Mouse (Mus musculus): ENCODE results near the gene Rundc1. TPM values are rescaled to one million over a fixed set of nuclear protein-coding genes. Genes with fewer than 3 reads are reported as not detected.
A peak's percentile ranks its signal among the peaks of the same experiment; 100 is the strongest.

Rundc1 gene
- total RNA-seq, 4 experiments from 2014 or later, result 10.5 to 13.1 (median 11.8) TPM

Small RNAs within 50 kb of the gene (microRNA-seq; reads per million reads assigned to microRNA genes)
- gene Mir6929, result 9.2 reads per million, percentile 23 among the genes with 10 or more reads in this experiment

Other genes starting within 250 kb of the Rundc1 start
- gene Ccr10, start 249.6 kb upstream of the Rundc1 start, total RNA-seq (2022), result under 1 TPM in 2 of 4 experiments, not detected in 2; 0.14 to 0.19 TPM
- gene Ezh1, start 198.6 kb upstream of the Rundc1 start, total RNA-seq (2022), result 10 to 100 TPM; 28.6 to 37.3 (median 31.7) TPM
- 10 to 100 TPM; 60.8 to 93.6 (median 83.9) TPM for gene Ramp2, start 179.1 kb upstream of the Rundc1 start, total RNA-seq (2022)
- gene Vps25, start 171.4 kb upstream of the Rundc1 start, total RNA-seq (2022), result 100 to 1,000 TPM in 3 of 4 experiments, 10 to 100 TPM in 1; 88.4 to 109 (median 104) TPM
- gene Wnk4, start 164.5 kb upstream of the Rundc1 start, total RNA-seq (2022), result 10 to 100 TPM in 3 of 4 experiments, 1 to 10 TPM in 1; 7.6 to 16.6 (median 14.2) TPM
- gene Cntd1, start 146.1 kb upstream of the Rundc1 start, total RNA-seq (2022), result under 1 TPM in 3 of 4 experiments, not detected in 1; 0.14 to 0.29 (median 0.22) TPM
- 100 to 1,000 TPM in 2 of 4 experiments, 10 to 100 TPM in 2; 93.0 to 105 (median 98.0) TPM for gene Coa3, start 146.0 kb upstream of the Rundc1 start, total RNA-seq (2022)
- 100 to 1,000 TPM in 2 of 4 experiments, 10 to 100 TPM in 2; 78.6 to 116 (median 100) TPM for gene Becn1, start 122.8 kb upstream of the Rundc1 start, total RNA-seq (2022)
- gene Psme3, start 108.9 kb upstream of the Rundc1 start, total RNA-seq (2022), result 10 to 100 TPM; 66.4 to 85.0 (median 73.6) TPM
- 1 to 10 TPM; 1.4 to 1.9 (median 1.7) TPM for gene Aoc2, start 100.0 kb upstream of the Rundc1 start, total RNA-seq (2022)
- gene Aoc3, start 94.5 kb upstream of the Rundc1 start, total RNA-seq (2022), result 1 to 10 TPM; 7.1 to 9.2 (median 8.5) TPM
- gene G6pc, start 57.5 kb upstream of the Rundc1 start, total RNA-seq (2022), result not detected
- gene Aarsd1, start 7.5 kb upstream of the Rundc1 start, total RNA-seq (2022), result 10 to 100 TPM; 12.3 to 25.8 (median 22.4) TPM
- gene Gm27029, start 289 bp upstream of the Rundc1 start, total RNA-seq (2022), result 10 to 100 TPM in 1 of 4 experiments, 1 to 10 TPM in 3; 5.0 to 11.5 (median 6.8) TPM
- gene Ptges3l, start 248 bp downstream of the Rundc1 start, total RNA-seq (2022), result 10 to 100 TPM; 46.5 to 67.8 (median 61.1) TPM
- gene Rpl27, start 17.2 kb downstream of the Rundc1 start, total RNA-seq (2022), result 10 to 100 TPM; 29.2 to 41.5 (median 39.2) TPM
- gene Ifi35, start 23.3 kb downstream of the Rundc1 start, total RNA-seq (2022), result 10 to 100 TPM; 13.4 to 14.6 (median 13.9) TPM
- gene Rnd2, start 39.9 kb downstream of the Rundc1 start, total RNA-seq (2022), result 1 to 10 TPM; 5.3 to 7.5 (median 6.2) TPM
- gene Vat1, start 41.1 kb downstream of the Rundc1 start, total RNA-seq (2022), result 10 to 100 TPM; 20.6 to 23.2 (median 21.8) TPM
- gene Brca1, start 126.9 kb downstream of the Rundc1 start, total RNA-seq (2022), result under 1 TPM; 0.22 to 0.57 (median 0.35) TPM
- gene Nbr1, start 127.1 kb downstream of the Rundc1 start, total RNA-seq (2022), result 100 to 1,000 TPM in 1 of 4 experiments, 10 to 100 TPM in 3; 91.5 to 100 (median 96.2) TPM
- gene Tmem106a, start 157.2 kb downstream of the Rundc1 start, total RNA-seq (2022), result 1 to 10 TPM; 3.8 to 6.8 (median 4.1) TPM
- gene Gm11634, start 174.2 kb downstream of the Rundc1 start, total RNA-seq (2022), result not detected
- 10 to 100 TPM; 47.9 to 60.0 (median 55.8) TPM for gene Rdm1, start 202.1 kb downstream of the Rundc1 start, total RNA-seq (2022)
- 10 to 100 TPM; 21.1 to 30.1 (median 27.0) TPM for gene Arl4d, start 240.5 kb downstream of the Rundc1 start, total RNA-seq (2022)